Mouse (Mus musculus) thymus, adult 2 months (tissue): Measurements from ENCODE around the gene Mid1.
"Not testable (repeated sequence)": the region's sequence is repeated elsewhere in the genome, so short reads cannot be mapped to it uniquely, and the experiment has no call there.

ENCODE experiments used
- CTCF ChIP-seq: fragments of 200-500 bp; IDR thresholded peaks from 2 replicates; pipeline ENCODE4 v1.5.1; 2012; ENCODE audit warnings: mild to moderate bottlenecking, control low read depth, low read length, moderate library complexity, borderline replicate concordance; ENCODE audit not compliant: control insufficient read depth, poor library complexity, insufficient read depth; ENCODE audit errors: extremely low read depth
- POLR2A ChIP-seq: fragments of 200-500 bp; IDR thresholded peaks from 2 replicates; pipeline ENCODE4 v1.6.1; 2012; ENCODE audit warnings: mild to moderate bottlenecking, low read length, control low read depth, moderate library complexity; ENCODE audit not compliant: control insufficient read depth, poor library complexity, insufficient read depth; ENCODE audit errors: extremely low read depth

GRCm38 (mm10) chrX:169999912-170000641 lies 315.1 kb downstream of the Mid1 start:
- not testable (repeated sequence) for TF ChIP-seq CTCF, POLR2A
